Mouse (Mus musculus) ovary, postnatal 14 days (tissue): ENCODE results near the gene Olfr697.
"Not testable (repeated sequence)": the region's sequence is repeated elsewhere in the genome, so short reads cannot be mapped to it uniquely, and the experiment has no call there.

Experiments
- DNase-seq: peaks from one replicate; pipeline ENCODE4 v3.0.0; 2022; ENCODE audit warnings: low spot score

Olfr697 gene

DNA sequence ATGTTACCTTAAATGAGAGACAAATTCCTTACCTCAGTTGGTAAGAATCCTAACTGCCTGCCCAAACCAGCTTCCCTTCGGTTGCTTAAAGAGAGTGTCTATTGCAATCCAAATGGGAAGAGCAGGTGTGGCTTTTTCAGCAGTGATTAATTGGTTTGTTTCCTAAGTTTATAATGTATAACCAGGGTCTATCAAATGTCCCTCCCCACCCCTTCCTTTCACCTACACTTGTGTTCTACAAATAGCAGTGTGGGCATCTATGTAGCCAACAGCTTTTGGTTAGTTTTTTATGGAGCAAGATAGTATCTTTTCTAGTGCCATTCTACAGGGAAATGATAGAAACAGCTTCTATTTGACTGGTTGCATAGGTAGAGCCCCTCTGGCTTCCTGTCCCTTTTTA lies at the start of gene Olfr697:
TSS of gene Olfr697 (minus strand) at position 101 of the 400 bp plus-strand sequence.
- DNase-seq: no peak

- DNase-seq: no peak
Measured at GRCm38 (mm10) chr7:106788330-106788729, 46.1 kb upstream of the Olfr697 start.

GRCm38 (mm10) chr7:106761008-106761407 lies 18.8 kb upstream of the Olfr697 start:
- DNase-seq: not testable (repeated sequence)

DNA sequence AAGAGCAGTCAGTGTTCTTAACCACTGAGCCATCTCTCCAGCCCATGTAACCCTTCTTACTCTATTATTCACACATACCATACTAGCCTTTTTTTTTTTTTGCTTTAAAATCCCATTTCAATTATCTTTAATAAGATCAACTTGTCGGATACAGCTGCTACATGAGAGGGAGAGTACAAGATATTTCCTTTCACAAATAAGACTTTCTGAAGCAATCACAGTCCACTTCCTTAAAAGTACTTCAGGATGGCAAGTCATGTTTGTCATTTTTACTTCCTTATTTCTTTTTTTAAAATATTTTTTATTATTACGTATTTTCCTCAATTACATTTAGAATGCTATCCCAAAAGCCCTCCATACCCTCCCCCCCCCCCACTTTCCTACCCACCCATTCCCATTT lies 16.6 kb upstream of the Olfr697 start:
- no peak for DNase-seq

DNA sequence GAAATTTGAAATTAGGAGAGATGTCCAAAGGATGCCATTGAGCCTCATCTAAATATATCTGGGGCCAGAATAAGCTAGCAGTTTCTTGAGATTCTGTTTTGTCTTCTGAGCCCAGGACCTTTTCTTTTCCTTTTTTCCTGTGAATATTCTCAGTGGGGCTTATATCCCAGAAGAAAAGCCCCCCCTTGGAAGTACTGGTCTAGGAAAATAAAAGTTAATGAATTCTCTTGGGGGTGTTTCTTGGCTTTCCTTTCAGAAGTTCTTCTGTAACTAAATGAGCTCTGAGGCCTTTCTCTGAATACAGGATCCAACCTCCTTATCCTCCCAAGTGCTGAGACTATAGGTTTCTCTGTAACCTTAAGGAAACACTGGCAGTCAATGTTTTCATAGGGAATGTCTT lies 13.1 kb upstream of the Olfr697 start, which contains the start of gene Olfr698:
TSS of gene Olfr698 (minus strand) at position 101 of the 400 bp plus-strand sequence.
- DNase-seq: no peak

DNA sequence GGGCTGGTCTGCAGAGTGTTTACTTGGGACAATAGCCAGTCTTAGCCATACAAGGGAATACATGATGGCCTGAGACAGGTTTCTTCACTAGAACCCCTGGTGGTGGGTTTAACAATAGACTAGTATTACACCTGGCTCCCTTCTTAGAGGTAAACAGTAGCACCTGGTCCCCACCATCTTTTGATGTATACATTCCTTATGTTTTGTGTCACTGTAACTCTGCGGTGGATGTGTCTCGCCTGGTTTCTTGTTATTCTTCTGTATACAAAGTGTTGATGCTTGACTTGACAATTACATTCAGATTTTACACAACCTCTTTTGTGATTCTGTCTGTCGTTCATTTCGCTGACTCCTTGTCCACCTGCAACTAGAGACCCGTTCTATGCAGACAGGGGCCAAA lies 3.6 kb upstream of the Olfr697 start:
- DNase-seq: no peak

DNA sequence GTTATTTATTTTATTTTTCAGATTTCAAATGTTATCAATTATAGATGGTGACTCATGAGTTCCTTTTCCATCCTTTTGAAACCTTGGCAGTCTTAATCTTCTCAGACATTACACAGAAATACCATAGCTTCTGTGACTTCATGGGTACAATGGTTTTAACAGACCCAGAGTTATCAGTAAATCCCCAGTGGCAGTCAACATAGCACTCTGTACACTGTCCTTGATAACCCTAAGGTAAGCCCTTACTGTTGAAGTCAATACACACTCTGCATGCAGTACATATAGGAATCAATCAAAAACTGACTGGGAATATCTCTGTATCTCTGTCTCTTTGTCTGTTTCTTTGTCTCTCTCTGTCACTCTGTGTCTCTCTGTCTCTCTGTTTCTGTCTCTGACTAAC lies 5.2 kb downstream of the Olfr697 start:
- no peak for DNase-seq

- DNase-seq: no peak
Measured at GRCm38 (mm10) chr7:106733717-106734116, 8.5 kb downstream of the Olfr697 start.

DNA sequence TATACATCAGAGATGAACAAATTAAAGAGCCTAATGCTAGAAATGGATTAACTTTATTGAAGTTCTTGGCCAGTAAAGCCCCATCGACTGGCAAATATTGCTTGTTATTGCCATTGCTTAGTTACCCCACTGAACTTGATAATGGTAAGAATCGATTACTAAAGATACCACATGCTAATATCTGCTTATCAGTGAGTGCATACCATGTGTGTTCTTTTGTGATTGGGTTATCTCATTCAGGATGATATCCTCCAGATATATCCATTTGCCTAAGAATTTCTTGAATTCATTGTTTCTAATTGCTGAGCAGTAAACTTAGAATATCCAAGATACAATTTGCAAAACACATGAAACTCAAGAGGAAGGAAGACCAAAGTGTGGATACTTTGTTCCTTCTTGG lies 16.6 kb downstream of the Olfr697 start:
- not testable (repeated sequence) for DNase-seq

GRCm38 (mm10) chr7:106716296-106716695 lies 25.9 kb downstream of the Olfr697 start, which contains the start of gene Olfr695:
TSS of gene Olfr695 (minus strand) at chr7:106716396.
- no peak for DNase-seq

DNA sequence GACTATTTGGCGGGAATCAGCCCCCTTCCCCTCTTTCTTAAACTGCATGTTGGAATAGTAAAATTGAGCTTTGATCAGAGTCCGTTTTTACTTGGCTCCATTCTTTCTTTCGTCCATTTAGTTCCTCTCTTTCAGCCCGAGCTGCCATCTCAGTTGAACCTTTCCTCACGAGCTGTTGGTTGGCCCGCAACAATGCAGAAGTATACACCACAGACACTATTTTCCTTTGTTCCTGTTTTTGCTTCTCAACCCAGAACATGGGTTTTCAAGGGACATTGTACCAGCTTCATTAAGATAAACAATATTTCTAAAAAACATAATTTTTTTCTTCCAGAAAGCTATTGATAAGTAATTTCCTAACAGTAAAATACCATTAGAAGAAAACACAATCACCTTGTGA lies 30.8 kb downstream of the Olfr697 start:
- no peak for DNase-seq

DNA sequence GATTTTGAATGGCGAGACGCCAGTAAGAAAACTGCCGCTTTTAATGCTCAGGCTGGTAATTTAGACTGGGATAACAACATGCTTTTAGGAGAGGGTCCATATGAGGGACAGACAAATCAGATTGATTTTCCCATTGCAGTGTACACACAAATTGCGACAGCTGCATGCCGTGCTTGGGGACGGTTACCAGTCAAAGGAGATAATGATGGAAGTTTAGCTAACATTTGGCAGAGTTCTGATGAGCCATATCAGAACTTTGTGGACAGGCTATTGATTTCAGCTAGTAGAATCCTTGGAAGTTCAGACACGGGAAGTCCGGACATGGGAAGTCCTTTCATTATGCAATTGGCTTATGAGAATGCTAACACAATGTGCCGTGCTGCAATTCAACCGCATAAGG lies 34.5 kb downstream of the Olfr697 start:
- not testable (repeated sequence) for DNase-seq

GRCm38 (mm10) chr7:106696891-106697290 lies 45.4 kb downstream of the Olfr697 start:
- no peak for DNase-seq

DNA sequence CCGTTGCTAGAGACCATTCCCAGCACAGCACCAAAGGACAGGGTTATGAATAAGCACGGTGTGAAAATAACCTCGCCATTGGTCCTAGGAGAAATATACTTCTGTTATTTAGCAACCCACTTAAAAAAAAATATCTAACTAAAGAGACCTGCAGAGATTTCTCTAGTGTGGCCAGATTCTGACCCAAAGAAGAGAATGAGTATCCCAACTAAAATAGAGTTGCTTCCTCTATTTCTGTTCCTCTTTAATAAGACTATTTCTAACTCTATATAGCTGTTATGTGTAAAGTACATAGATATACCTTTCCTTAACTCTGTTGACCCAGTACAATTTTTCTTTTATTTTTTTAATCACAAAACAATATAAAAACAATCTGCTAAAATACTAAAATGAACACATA lies 49.3 kb downstream of the Olfr697 start:
- no peak for DNase-seq

GRCm38 (mm10) chr7:106691714-106692113 lies 50.5 kb downstream of the Olfr697 start, which contains the start of gene Olfr694:
TSS of gene Olfr694 (minus strand) at chr7:106691814.
- DNase-seq: no peak
